Mouse (Mus musculus): ENCODE data around the gene Fam228b. TPM values are rescaled to one million over a fixed set of nuclear protein-coding genes. Genes with fewer than 3 reads are reported as not detected.

Fam228b gene
- polyA plus RNA-seq, 1 experiment, result 6.9 TPM

DNA sequence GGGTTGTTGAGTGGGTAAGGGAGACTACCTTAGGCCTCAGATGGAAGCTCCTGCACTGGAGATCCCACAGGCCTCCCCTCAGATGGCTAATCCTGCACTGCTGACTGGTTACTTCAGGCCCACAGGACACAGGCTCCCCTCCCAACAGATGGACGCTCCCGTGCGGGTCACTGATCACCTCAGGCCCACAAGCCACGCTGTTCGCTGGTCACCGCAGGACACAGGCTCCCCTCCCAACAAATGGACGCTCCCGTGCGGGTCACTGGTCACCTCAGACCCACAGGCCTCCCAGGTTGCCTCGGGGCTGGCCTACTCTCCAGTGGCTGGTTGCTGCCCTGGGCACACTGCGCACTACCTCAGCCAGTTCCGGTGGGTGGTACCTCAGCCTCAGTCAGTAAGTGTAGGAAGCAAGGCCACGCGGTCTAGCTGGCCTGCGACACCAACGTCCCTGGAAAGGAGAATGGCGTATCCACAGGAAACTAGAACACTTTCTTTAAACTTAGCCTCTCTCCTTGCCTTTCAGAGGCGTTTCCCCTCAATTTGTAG lies 31.0 kb downstream of the Fam228b start, which contains the start of gene Fam228a:
Gene Fam228a (minus strand): TSS at position 400 of the 546 bp plus-strand sequence.
- Histone ChIP-seq H3K4me1 (ENCODE audit: control insufficient read depth, insufficient read depth, low read length) (no peaks in the 10 kb centered on the region), H3K27me3 (ENCODE audit: control insufficient read depth, insufficient read depth, low read length) (no peaks in the 10 kb centered on the region), H3K27ac (ENCODE audit: insufficient read depth, low read length) (no peak within 1 kb of the TSS), H3K4me3 (replicated peaks; ENCODE audit: insufficient read depth, low read depth, low read length) (no peak within 1 kb of the TSS)
- TF ChIP-seq CTCF (IDR thresholded peaks at IDR 0.05; ENCODE audit: borderline replicate concordance, insufficient read depth, low read depth, low read length) (no peak), POLR2A (IDR thresholded peaks at IDR 0.05; ENCODE audit: borderline replicate concordance, insufficient read depth, low read length) (no peak)
- WGBS, result 82% methylated on average over 18 of the region's 18 CpGs
- no peak for DNase-seq

DNA sequence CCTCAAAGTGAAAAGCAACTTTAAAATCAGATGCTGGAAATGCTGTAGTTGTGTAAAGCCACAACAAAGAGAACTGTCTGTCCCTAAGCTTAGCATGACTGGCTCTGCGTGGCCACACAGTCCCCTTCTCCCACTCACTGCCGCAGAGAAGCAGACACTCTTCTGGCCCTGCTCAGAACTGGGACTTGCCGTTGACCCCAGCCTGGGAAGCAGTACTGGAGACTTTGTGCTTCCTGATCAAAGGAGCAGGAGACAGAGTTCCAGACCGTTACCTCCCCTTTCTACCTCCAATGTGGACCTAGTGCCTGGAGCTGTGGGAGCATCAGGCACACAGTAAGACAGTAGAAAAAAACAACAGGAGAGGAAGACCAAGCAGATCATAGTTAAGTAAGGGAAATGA lies 36.7 kb downstream of the Fam228b start:
- WGBS, result 60% methylated on average over 4 of the region's 4 CpGs
- no peak overlapping the region for H3K27ac ChIP-seq (ENCODE audit: insufficient read depth, low read length)
- H3K4me3 ChIP-seq (replicated peaks; ENCODE audit: insufficient read depth, low read depth, low read length), result no peak overlapping the region
- H3K4me1 ChIP-seq (ENCODE audit: control insufficient read depth, insufficient read depth, low read length), result no peaks in the 10 kb centered on the region
- TF ChIP-seq POLR2A (IDR thresholded peaks at IDR 0.05; ENCODE audit: borderline replicate concordance, insufficient read depth, low read length) (no peak), CTCF (IDR thresholded peaks at IDR 0.05; ENCODE audit: borderline replicate concordance, insufficient read depth, low read depth, low read length) (no peak)
- DNase-seq, result no peak
- H3K27me3 ChIP-seq (ENCODE audit: control insufficient read depth, insufficient read depth, low read length), result no peaks in the 10 kb centered on the region

DNA sequence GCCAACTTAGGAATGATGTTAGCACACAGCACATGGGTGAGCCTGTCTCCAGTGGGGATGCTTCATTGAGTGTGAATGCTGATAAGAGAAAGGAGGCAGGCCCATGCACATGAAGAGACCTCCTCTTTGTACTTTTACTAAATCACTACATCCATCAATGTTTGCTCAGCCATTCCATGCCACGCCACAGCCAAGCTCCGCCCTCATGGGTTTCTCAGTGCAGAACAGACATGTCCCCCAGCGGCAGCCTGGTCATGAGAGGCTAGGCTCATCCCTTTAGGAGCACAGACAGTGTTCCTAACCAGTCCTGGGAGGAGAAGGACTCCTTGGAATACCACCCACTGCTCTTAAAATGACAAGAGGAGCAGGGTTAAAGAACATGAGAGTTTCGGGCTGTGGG lies 37.4 kb downstream of the Fam228b start:
- DNase-seq, result no peak
- no peaks in the 10 kb centered on the region for H3K4me1 ChIP-seq (ENCODE audit: control insufficient read depth, insufficient read depth, low read length)
- no peak for TF ChIP-seq POLR2A (IDR thresholded peaks at IDR 0.05; ENCODE audit: borderline replicate concordance, insufficient read depth, low read length)
- TF ChIP-seq CTCF (IDR thresholded peaks at IDR 0.05; ENCODE audit: borderline replicate concordance, insufficient read depth, low read depth, low read length), result no peak
- H3K27me3 ChIP-seq (ENCODE audit: control insufficient read depth, insufficient read depth, low read length), result no peaks in the 10 kb centered on the region
- H3K27ac ChIP-seq (ENCODE audit: insufficient read depth, low read length), result no peak overlapping the region
- no peak overlapping the region for H3K4me3 ChIP-seq (replicated peaks; ENCODE audit: insufficient read depth, low read depth, low read length)
- WGBS, result 62% methylated on average over 4 of the region's 4 CpGs

- Histone ChIP-seq H3K4me1 (ENCODE audit: control insufficient read depth, insufficient read depth, low read length) (no peaks in the 10 kb centered on the region), H3K4me3 (replicated peaks; ENCODE audit: insufficient read depth, low read depth, low read length) (no peak overlapping the region), H3K27me3 (ENCODE audit: control insufficient read depth, insufficient read depth, low read length) (no peaks in the 10 kb centered on the region), H3K27ac (ENCODE audit: insufficient read depth, low read length) (no peak overlapping the region)
- TF ChIP-seq CTCF (IDR thresholded peaks at IDR 0.05; ENCODE audit: borderline replicate concordance, insufficient read depth, low read depth, low read length) (no peak), POLR2A (IDR thresholded peaks at IDR 0.05; ENCODE audit: borderline replicate concordance, insufficient read depth, low read length) (no peak)
- no peak for DNase-seq
- WGBS, result 94% methylated on average over 3 of the region's 3 CpGs
These were observed 39.9 kb downstream of the Fam228b start for GRCm38 (mm10) chr12:4729165-4729564.

DNA sequence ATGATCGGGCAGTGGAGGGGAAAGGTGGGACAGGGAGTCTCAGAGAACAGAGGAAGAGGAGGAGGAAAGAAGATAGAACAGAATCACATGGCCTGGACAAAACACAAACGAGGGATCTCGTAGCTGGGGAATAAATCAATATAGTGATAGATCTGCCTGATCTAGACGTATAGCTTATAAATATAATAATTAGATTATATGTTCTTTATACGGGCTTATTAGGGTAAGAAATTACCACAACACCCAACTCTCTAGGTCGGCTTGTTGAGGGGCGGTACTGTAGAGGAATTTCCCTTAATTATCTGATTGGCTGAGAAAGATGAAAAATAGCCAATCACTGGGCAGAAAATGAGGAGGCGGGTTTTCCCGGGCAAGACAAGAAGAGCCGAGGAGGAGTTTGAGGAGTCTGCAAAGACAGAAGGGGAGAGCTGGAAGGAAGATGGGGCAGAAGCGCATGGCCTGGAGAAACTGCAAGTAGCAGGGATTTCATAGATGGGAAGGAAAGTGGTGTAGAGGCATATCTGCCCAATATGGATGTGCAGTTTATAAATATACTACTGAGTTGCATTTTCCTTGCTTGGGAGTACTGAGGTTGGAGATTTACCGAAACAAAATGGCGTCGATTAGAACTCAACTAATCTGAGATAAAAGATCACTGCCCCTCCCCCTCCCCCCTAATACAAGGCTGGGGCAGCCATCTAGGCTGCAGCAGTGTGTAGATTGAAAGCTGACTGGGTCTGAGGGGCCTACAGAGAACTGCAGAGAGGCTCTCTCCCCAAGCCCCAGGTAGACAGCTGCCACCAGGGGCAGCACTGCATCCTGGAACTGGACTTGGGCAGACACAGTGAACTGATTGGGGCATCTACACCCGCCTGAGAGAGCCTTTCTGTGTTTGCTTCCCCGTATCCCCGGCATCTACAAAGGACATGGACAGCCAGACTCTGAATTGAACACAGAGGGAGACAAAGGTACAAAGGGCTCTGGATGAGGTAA lies 49.0 kb downstream of the Fam228b start:
- Histone ChIP-seq H3K27me3 (ENCODE audit: control insufficient read depth, insufficient read depth, low read length) (no peaks in the 10 kb centered on the region), H3K4me3 (replicated peaks; ENCODE audit: insufficient read depth, low read depth, low read length) (no peak overlapping the region), H3K4me1 (ENCODE audit: control insufficient read depth, insufficient read depth, low read length) (no peaks in the 10 kb centered on the region), H3K27ac (ENCODE audit: insufficient read depth, low read length) (no peak overlapping the region)
- 77% methylated on average over 17 of the region's 17 CpGs for WGBS
- no peak for DNase-seq
- no peak for TF ChIP-seq POLR2A (IDR thresholded peaks at IDR 0.05; ENCODE audit: borderline replicate concordance, insufficient read depth, low read length)
- TF ChIP-seq CTCF (IDR thresholded peaks at IDR 0.05; ENCODE audit: borderline replicate concordance, insufficient read depth, low read depth, low read length), result no peak

GRCm38 (mm10) chr12:4719066-4719761 lies 49.9 kb downstream of the Fam228b start:
- WGBS, result 90% methylated on average over 13 of the region's 13 CpGs

GRCm38 (mm10) chr12:4717417-4717816 lies 51.6 kb downstream of the Fam228b start:
- DNase-seq, result no peak
- Histone ChIP-seq H3K27ac (ENCODE audit: insufficient read depth, low read length) (no peak overlapping the region), H3K4me3 (replicated peaks; ENCODE audit: insufficient read depth, low read depth, low read length) (no peak overlapping the region), H3K4me1 (ENCODE audit: control insufficient read depth, insufficient read depth, low read length) (no peaks in the 10 kb centered on the region), H3K27me3 (ENCODE audit: control insufficient read depth, insufficient read depth, low read length) (no peaks in the 10 kb centered on the region)
- 27% methylated on average over 7 of the region's 7 CpGs for WGBS
- TF ChIP-seq POLR2A (IDR thresholded peaks at IDR 0.05; ENCODE audit: borderline replicate concordance, insufficient read depth, low read length), result no peak
- TF ChIP-seq CTCF (IDR thresholded peaks at IDR 0.05; ENCODE audit: borderline replicate concordance, insufficient read depth, low read depth, low read length), result no peak

More at GRCm38 (mm10) chr12:4719066-4719761, 49.9 kb downstream of the Fam228b start:
- DNase-seq, result no peak
- H3K4me1 ChIP-seq (ENCODE audit: control insufficient read depth, insufficient read depth, low read length), result no peaks in the 10 kb centered on the region
- TF ChIP-seq CTCF (IDR thresholded peaks at IDR 0.05; ENCODE audit: borderline replicate concordance, insufficient read depth, low read depth, low read length) (no peak), POLR2A (IDR thresholded peaks at IDR 0.05; ENCODE audit: borderline replicate concordance, insufficient read depth, low read length) (no peak)
- no peak overlapping the region for H3K27ac ChIP-seq (ENCODE audit: insufficient read depth, low read length)
- H3K27me3 ChIP-seq (ENCODE audit: control insufficient read depth, insufficient read depth, low read length), result no peaks in the 10 kb centered on the region
- no peak overlapping the region for H3K4me3 ChIP-seq (replicated peaks; ENCODE audit: insufficient read depth, low read depth, low read length)

Measured in cerebellum, adult 2 months (tissue).